ENCODE assay signal across 8 mouse cellular contexts in genomic region chr10:26139100-26140093, GRCm38 (mm10).
DNase-seq lines count a peak whose midpoint lies in the region; TF ChIP-seq lines count a peak whose summit lies in the region.

No protein-coding gene starts in this region.

- DNase-seq in CH12.LX (ENCODE audit: extremely low read depth) (peak; percentile 54), WW6 (ENCODE audit: low read depth, low spot score) (peak; percentile 1)
- peak; percentile 78 to 81 for DNase-seq in cerebellum, postnatal 14 days
- DNase-seq in frontal cortex, postnatal 36 days (ENCODE audit: low spot score in 2 of 2) = peak; percentile 53 to 71
- peak; percentile 27 to 78 for DNase-seq in kidney, postnatal 36 days
- DNase-seq in lung, adult 2 months = peak; percentile 13
- DNase-seq in ovary, postnatal 36 days (ENCODE audit: low spot score) = peak; percentile 21
- no peak for DNase-seq in spleen, postnatal 14 days (ENCODE audit: low spot score in 2 of 2)

- H3K9me3 ChIP-seq in CH12.LX (replicated peaks; ENCODE audit: low read length) = no peaks in the 10 kb centered on the region

- peak; percentile 88 for TF ChIP-seq RAD21 in CH12.LX (IDR thresholded peaks at IDR 0.05; ENCODE audit: low read depth, low read length)

- H3K36me3 ChIP-seq in CH12.LX (replicated peaks in 1 of 2; ENCODE audit: control insufficient read depth in 1 of 2, insufficient read depth in 1 of 2, low read length in 1 of 2) = no peaks in the 10 kb centered on the region

- peak; percentile 61 to 87 for TF ChIP-seq CTCF in CH12.LX (conservative IDR thresholded peaks at IDR 0.05 in 1 of 2, IDR thresholded peaks at IDR 0.05 in 1 of 2; ENCODE audit: low read depth in 2 of 2, low read length in 2 of 2)
- TF ChIP-seq CTCF in lung, adult 2 months (IDR thresholded peaks at IDR 0.05; ENCODE audit: insufficient read depth, low read length) = peak; percentile 79

- dilution Hi-C loops in CH12.LX (cut with MboI; ENCODE audit: extremely low pct_ligation_motif_present, extremely low pct_unique_long_range_greater_than_20kb, low sequenced_read_pairs) = no loop called here

- no peak overlapping the region for H3K9ac ChIP-seq in CH12.LX (ENCODE audit: insufficient read depth, low read depth)

- no peaks in the 10 kb centered on the region for H3K79me2 ChIP-seq in CH12.LX (replicated peaks; ENCODE audit: control insufficient read depth, extremely low read depth, insufficient read depth, poor library complexity, severe bottlenecking)

- WGBS in lung, adult 2 months = 28% methylated on average over 12 of the region's 12 CpGs

- no peak overlapping the region for H3K4me2 ChIP-seq in CH12.LX (ENCODE audit: insufficient read depth, low read depth, poor library complexity, severe bottlenecking)

- H3K4me3 ChIP-seq in CH12.LX (replicated peaks in 1 of 3; ENCODE audit: low read depth in 2 of 3, low read length in 2 of 3, poor library complexity in 1 of 3) = no peak overlapping the region
- H3K4me3 ChIP-seq in lung, adult 2 months (replicated peaks; ENCODE audit: extremely low read depth, low read depth, low read length) = no peak overlapping the region

- no peak for TF ChIP-seq EP300 in CH12.LX (IDR thresholded peaks at IDR 0.05; ENCODE audit: low read length)

- H3K4me1 ChIP-seq in CH12.LX (ENCODE audit: control insufficient read depth in 1 of 2, insufficient read depth in 2 of 2) = no peaks in the 10 kb centered on the region
- no peaks in the 10 kb centered on the region for H3K4me1 ChIP-seq in lung, adult 2 months (ENCODE audit: control insufficient read depth, insufficient read depth, low read length)

- in situ Hi-C loops in CH12.LX (cut with MboI; ENCODE audit: low pct_ligation_motif_present, low pct_unique_long_range_greater_than_20kb, low sequenced_read_pairs) = loop anchor here (10.0 kb wide), 1 partner anchor 465 kb away; no protein-coding TSS in a partner anchor

- no peaks in the 10 kb centered on the region for H3K27me3 ChIP-seq in CH12.LX (replicated peaks)

- TF ChIP-seq POLR2A in CH12.LX (IDR thresholded peaks at IDR 0.05; ENCODE audit: low read depth, low read length) = no peak
- TF ChIP-seq POLR2A in lung, adult 2 months (IDR thresholded peaks at IDR 0.05; ENCODE audit: borderline replicate concordance, extremely low read depth, low read depth, low read length) = no peak

- H3K27ac ChIP-seq in CH12.LX (ENCODE audit: insufficient read depth, low read depth) = no peak overlapping the region

TF ChIP-seq in CH12.LX, 34 proteins besides CTCF, POLR2A, EP300 and RAD21:
- TF ChIP-seq SMC3 (IDR thresholded peaks at IDR 0.05; ENCODE audit: low read depth, low read length) = peak; percentile 84
- TF ChIP-seq ZC3H11A (IDR thresholded peaks at IDR 0.05; ENCODE audit: low read depth, low read length) = 0 out of 2 replicates have a peak, but pooled peaks have one; percentile 25
- TF ChIP-seq GABPA (IDR thresholded peaks at IDR 0.05; ENCODE audit: insufficient replicate concordance, low read depth, low read length) = no peak

Comparison
In these comparisons a context has a peak if more than half of its experiments do, and no peak if none do; other contexts are left out.
1. DNase-seq: peak in CH12.LX (single experiment), WW6 (single experiment), cerebellum, postnatal 14 days (2 of 2), frontal cortex, postnatal 36 days (2 of 2), kidney, postnatal 36 days (2 of 2), lung, adult 2 months (single experiment) and ovary, postnatal 36 days (single experiment); none in spleen, postnatal 14 days (0 of 2).